Mouse (Mus musculus): ENCODE results near the gene Usp35. TPM values are rescaled to one million over a fixed set of nuclear protein-coding genes. Genes with fewer than 3 reads are reported as not detected.

The Usp35 gene
- polyA plus RNA-seq, 2 experiments from 2014 or later, result 1.0 to 1.5 TPM

Other genes starting within 250 kb of the Usp35 start
- under 1 TPM; 0.25 to 0.66 TPM for gene Kctd21, start 307 bp upstream of the Usp35 start, polyA plus RNA-seq (2017; shearing (Covaris generic))
- gene Alg8, start 39.6 kb upstream of the Usp35 start, polyA plus RNA-seq (2017; shearing (Covaris generic)), result 10 to 100 TPM; 16.4 to 22.7 TPM
- gene Ndufc2, start 68.0 kb upstream of the Usp35 start, polyA plus RNA-seq (2017; shearing (Covaris generic)), result 100 to 1,000 TPM; 212 to 215 TPM
- not detected for gene Thrsp, start 85.7 kb upstream of the Usp35 start, polyA plus RNA-seq (2017; shearing (Covaris generic))
- 1 to 10 TPM in 1 of 2 experiments, under 1 TPM in 1; 0.66 to 1.1 TPM for gene Kctd14, start 119.3 kb upstream of the Usp35 start, polyA plus RNA-seq (2017; shearing (Covaris generic))
- gene Ints4, start 148.9 kb upstream of the Usp35 start, polyA plus RNA-seq (2017; shearing (Covaris generic)), result 10 to 100 TPM; 37.5 to 45.5 TPM
- 10 to 100 TPM; 42.2 to 46.9 TPM for gene Aamdc, start 247.5 kb upstream of the Usp35 start, polyA plus RNA-seq (2017; shearing (Covaris generic))
- 10 to 100 TPM; 27.1 to 27.3 TPM for gene Rsf1, start 247.9 kb upstream of the Usp35 start, polyA plus RNA-seq (2017; shearing (Covaris generic))

Measured in activated CD4-positive, CD25-positive, alpha-beta regulatory T cell, adult 4 months (primary cell).